In the genomic region with DNA sequence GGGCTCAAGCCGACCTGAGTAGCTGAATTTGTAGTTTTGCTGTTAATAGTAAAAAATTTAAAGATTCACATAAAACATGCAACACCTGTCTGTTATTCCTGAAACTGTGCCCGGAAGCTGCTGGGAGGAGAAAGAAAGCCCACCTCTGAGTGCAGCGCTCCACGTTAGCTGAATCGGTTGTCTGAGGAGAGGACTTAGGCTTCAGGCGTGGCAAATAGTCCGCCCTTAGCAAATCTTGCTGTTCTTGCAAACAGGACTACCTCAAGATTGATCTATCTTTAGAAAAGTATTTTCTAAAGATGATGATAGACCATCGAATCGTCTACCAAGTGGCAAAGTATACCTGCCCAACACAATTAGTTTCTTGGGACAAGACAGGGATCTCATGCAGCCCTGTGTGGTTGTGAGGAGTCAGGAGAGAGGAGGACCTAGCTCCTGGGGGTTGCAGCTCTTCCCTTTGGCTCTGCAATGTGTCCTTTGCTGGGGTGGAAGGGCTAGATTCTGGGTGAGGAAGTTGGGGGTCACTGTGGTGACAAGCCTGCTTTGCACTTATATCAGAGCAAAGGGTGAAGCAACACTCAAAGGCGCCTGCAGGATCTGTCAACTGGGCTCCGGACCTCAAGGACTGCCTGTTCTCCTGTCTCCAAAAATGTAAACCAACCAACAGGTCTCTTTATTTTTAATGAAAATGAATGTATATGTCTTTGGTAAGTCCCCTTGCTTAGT, we compare ENCODE assay signal across 14 mouse cellular contexts. TPM values are rescaled to one million over a fixed set of nuclear protein-coding genes. Genes with fewer than 3 reads are reported as not detected.
DNase-seq lines count a peak whose midpoint lies in the region; ATAC-seq and TF ChIP-seq lines count a peak whose summit lies in the region.
"Had no signal": no experiment of that assay in that cellular context is flagged by ENCODE, and none has a peak within 500 bp of the region (broad histone marks: within the 10 kb centered on the region; RNA-seq: fewer than 3 reads in every experiment).

No protein-coding gene starts in this region.

- no peak overlapping the region for H3K4me3 ChIP-seq in liver, embryonic 15.5 days (replicated peaks)
- no peak overlapping the region for H3K4me3 ChIP-seq in liver, postnatal 0 days (ENCODE audit: low read depth, low read length)
- H3K4me3 ChIP-seq in embryonic facial prominence, embryonic 15.5 days (replicated peaks), result no peak overlapping the region
- no peak overlapping the region; the same call in 1 of the 2 replicates for H3K4me3 ChIP-seq in limb, embryonic 13.5 days
- no peak overlapping the region for H3K4me3 ChIP-seq in stomach, embryonic 16.5 days (replicated peaks; ENCODE audit: low read length)

- 0 out of 2 replicates have a peak overlapping the region, but pooled peaks have one; percentile 73 for H3K4me2 ChIP-seq in liver, embryonic 15.5 days
- H3K4me2 ChIP-seq in liver, postnatal 0 days (ENCODE audit: low read depth, low read length), result no peak overlapping the region
- H3K4me2 ChIP-seq in embryonic facial prominence, embryonic 15.5 days (replicated peaks), result peak overlapping the region; percentile 58; the same call in 1 of the 2 replicates
- peak overlapping the region; percentile 68 for H3K4me2 ChIP-seq in limb, embryonic 13.5 days (replicated peaks)
- H3K4me2 ChIP-seq in stomach, embryonic 16.5 days (ENCODE audit: low read depth, low read length), result peak overlapping the region; percentile 57

- no peaks in the 10 kb centered on the region for H3K36me3 ChIP-seq in liver, embryonic 15.5 days (replicated peaks)
- no peaks in the 10 kb centered on the region for H3K36me3 ChIP-seq in liver, postnatal 0 days (replicated peaks; ENCODE audit: insufficient read depth, low read length)
- H3K36me3 ChIP-seq in embryonic facial prominence, embryonic 15.5 days, result no peaks in the 10 kb centered on the region
- no peaks in the 10 kb centered on the region for H3K36me3 ChIP-seq in limb, embryonic 13.5 days
- no peaks in the 10 kb centered on the region for H3K36me3 ChIP-seq in stomach, embryonic 16.5 days (ENCODE audit: control insufficient read depth, insufficient read depth, low read length)

- peaks cover 29% of the 10 kb centered on the region for H3K27me3 ChIP-seq in liver, embryonic 15.5 days
- no peaks in the 10 kb centered on the region for H3K27me3 ChIP-seq in liver, postnatal 0 days (ENCODE audit: insufficient read depth, low read length)
- no peaks in the 10 kb centered on the region for H3K27me3 ChIP-seq in embryonic facial prominence, embryonic 15.5 days
- H3K27me3 ChIP-seq in limb, embryonic 13.5 days, result 0 out of 2 replicates have a peak, but pooled peaks cover 8% of the 10 kb centered on the region
- no peaks in the 10 kb centered on the region for H3K27me3 ChIP-seq in stomach, embryonic 16.5 days (ENCODE audit: control insufficient read depth, insufficient read depth, low read length)

- H3K9ac ChIP-seq in liver, embryonic 15.5 days, result no peak overlapping the region
- H3K9ac ChIP-seq in liver, postnatal 0 days (replicated peaks), result no peak overlapping the region
- H3K9ac ChIP-seq in embryonic facial prominence, embryonic 15.5 days, result no peak overlapping the region
- H3K9ac ChIP-seq in limb, embryonic 13.5 days, result no peak overlapping the region
- H3K9ac ChIP-seq in stomach, embryonic 16.5 days (ENCODE audit: low read length), result no peak overlapping the region

- no peak for TF ChIP-seq EP300 in liver, postnatal 0 days (IDR thresholded peaks at IDR 0.05; ENCODE audit: low read depth)

- H3K4me1 ChIP-seq in liver, embryonic 15.5 days (replicated peaks), result no peaks in the 10 kb centered on the region
- no peaks in the 10 kb centered on the region for H3K4me1 ChIP-seq in liver, postnatal 0 days (ENCODE audit: insufficient read depth)
- H3K4me1 ChIP-seq in embryonic facial prominence, embryonic 15.5 days, result peaks cover 4% of the 10 kb centered on the region
- H3K4me1 ChIP-seq in limb, embryonic 13.5 days, result peaks cover 6% of the 10 kb centered on the region
- peaks cover 3% of the 10 kb centered on the region; the same call in 1 of the 2 replicates for H3K4me1 ChIP-seq in stomach, embryonic 16.5 days (ENCODE audit: control insufficient read depth, insufficient read depth, low read length)

- TF ChIP-seq CTCF in liver, postnatal 0 days (IDR thresholded peaks at IDR 0.05; ENCODE audit: low read depth), result no peak

- no peak overlapping the region for H3K27ac ChIP-seq in liver, embryonic 15.5 days (replicated peaks)
- no peak overlapping the region for H3K27ac ChIP-seq in liver, postnatal 0 days (ENCODE audit: low read depth)
- no peak overlapping the region for H3K27ac ChIP-seq in embryonic facial prominence, embryonic 15.5 days (replicated peaks)
- H3K27ac ChIP-seq in limb, embryonic 13.5 days, result no peak overlapping the region
- no peak overlapping the region for H3K27ac ChIP-seq in stomach, embryonic 16.5 days (ENCODE audit: low read length)

- no peaks in the 10 kb centered on the region for H3K9me3 ChIP-seq in liver, embryonic 15.5 days (replicated peaks)
- H3K9me3 ChIP-seq in liver, postnatal 0 days (ENCODE audit: low read length), result no peaks in the 10 kb centered on the region
- H3K9me3 ChIP-seq in embryonic facial prominence, embryonic 15.5 days (replicated peaks), result no peaks in the 10 kb centered on the region
- H3K9me3 ChIP-seq in limb, embryonic 13.5 days, result no peaks in the 10 kb centered on the region
- H3K9me3 ChIP-seq in stomach, embryonic 16.5 days (replicated peaks; ENCODE audit: control insufficient read depth, low read length), result no peaks in the 10 kb centered on the region

- ATAC-seq in liver, embryonic 15.5 days (ENCODE audit: insufficient read depth), result no peak
- ATAC-seq in liver, postnatal 0 days, result no peak
- ATAC-seq in embryonic facial prominence, embryonic 15.5 days (ENCODE audit: insufficient number of reproducible peaks, low FRiP score, low TSS enrichment, low read depth), result no peak
- ATAC-seq in limb, embryonic 13.5 days (ENCODE audit: low FRiP score, low read depth), result no peak
- ATAC-seq in stomach, embryonic 16.5 days (ENCODE audit: insufficient read depth, low FRiP score), result no peak

- WGBS in liver, embryonic 15.5 days (ENCODE audit: insufficient replicate concordance), result 68% methylated on average over 11 of the region's 11 CpGs
- 68% methylated on average over 11 of the region's 11 CpGs for WGBS in liver, postnatal 0 days (ENCODE audit: insufficient replicate concordance)
- 75% methylated on average over 11 of the region's 11 CpGs for WGBS in embryonic facial prominence, embryonic 15.5 days
- WGBS in limb, embryonic 13.5 days, result 69% methylated on average over 11 of the region's 11 CpGs
- WGBS in stomach, embryonic 16.5 days, result 62% methylated on average over 11 of the region's 11 CpGs

- DNase-seq in liver, postnatal 0 days, result no peak
- no peak for DNase-seq in adrenal gland, adult 2 months
- no peak for DNase-seq in thymus, postnatal 10 days (ENCODE audit: low spot score in 2 of 2)
- DNase-seq: gastrocnemius, postnatal 10 days; lung, postnatal 14 days had no signal

RNA-seq across cellular contexts. Expression of a gene that starts 24.7 kb away (rescaled TPM):
- not detected in 2 replicates for polyA plus RNA-seq in liver, embryonic 15.5 days (2015; fragmentation: Nextera tagmentation; extraction: Ambion mirVana)
- not detected in 2 replicates for polyA plus RNA-seq in liver, postnatal 0 days (2015; fragmentation: Nextera tagmentation; extraction: Ambion mirVana)
- not detected in 2 replicates for polyA plus RNA-seq in embryonic facial prominence, embryonic 15.5 days (2015; fragmentation: Nextera tagmentation; extraction: Ambion mirVana)
- not detected in 2 replicates for polyA plus RNA-seq in limb, embryonic 13.5 days (2015; fragmentation: Nextera tagmentation; extraction: Ambion mirVana)
- not detected in 2 replicates for polyA plus RNA-seq in stomach, embryonic 16.5 days (2015; fragmentation: Nextera tagmentation; extraction: Ambion mirVana)
- not detected for total RNA-seq in adrenal gland, adult 2 months (2021)
- not detected in 2 replicates for polyA plus RNA-seq in adrenal gland, adult 2 months (2012; rRNA removed)
- total RNA-seq: ES-E14; gastrocnemius, postnatal 10 days; hematopoietic stem cell, adult 5-6 weeks had no signal
- polyA plus RNA-seq: large intestine, adult 2 months; neural tube, embryonic 11.5 days; testis, adult 2 months had no signal

RNA-seq across cellular contexts. Expression of a gene that starts 27.7 kb away (rescaled TPM):
- polyA plus RNA-seq in liver, embryonic 15.5 days (2015; fragmentation: Nextera tagmentation; extraction: Ambion mirVana), result 24.7 and 25.2 TPM in 2 replicates
- polyA plus RNA-seq in liver, postnatal 0 days (2015; fragmentation: Nextera tagmentation; extraction: Ambion mirVana), result 6.6 and 10.3 TPM in 2 replicates
- 41.7 and 43.0 TPM in 2 replicates for polyA plus RNA-seq in embryonic facial prominence, embryonic 15.5 days (2015; fragmentation: Nextera tagmentation; extraction: Ambion mirVana)
- 76.6 and 82.3 TPM in 2 replicates for polyA plus RNA-seq in limb, embryonic 13.5 days (2015; fragmentation: Nextera tagmentation; extraction: Ambion mirVana)
- polyA plus RNA-seq in stomach, embryonic 16.5 days (2015; fragmentation: Nextera tagmentation; extraction: Ambion mirVana), result 24.9 and 25.5 TPM in 2 replicates
- 1 to 10 TPM; 4.3 to 5.9 TPM for total RNA-seq in adrenal gland, adult 2 months (2021)
- 0.80 and 0.81 TPM in 2 replicates for polyA plus RNA-seq in adrenal gland, adult 2 months (2012; rRNA removed)
